Mouse (Mus musculus): ENCODE measurements around the gene Fcamr.

Gene Fcamr

GRCm38 (mm10) chr1:130800602-130801001 lies at the start of gene Fcamr:
Gene Fcamr (plus strand): TSS chr1:130800902.
- no peak for DNase-seq (ENCODE audit: low spot score in 2 of 2)

- no peak for DNase-seq (ENCODE audit: low spot score in 2 of 2)
Measured at GRCm38 (mm10) chr1:130759689-130760088, 41.0 kb upstream of the Fcamr start.

- DNase-seq (ENCODE audit: low spot score in 2 of 2), result no peak
Measured at GRCm38 (mm10) chr1:130761597-130761996, 39.1 kb upstream of the Fcamr start.

GRCm38 (mm10) chr1:130762045-130762760 lies 38.5 kb upstream of the Fcamr start:
- DNase-seq (ENCODE audit: low spot score in 2 of 2), result no peak

GRCm38 (mm10) chr1:130764027-130764461 lies 36.7 kb upstream of the Fcamr start:
- no peak for DNase-seq (ENCODE audit: low spot score in 2 of 2)

- no peak for DNase-seq (ENCODE audit: low spot score in 2 of 2)
Measured at GRCm38 (mm10) chr1:130767066-130767465, 33.6 kb upstream of the Fcamr start.

GRCm38 (mm10) chr1:130769925-130770324 lies 30.8 kb upstream of the Fcamr start:
- no peak for DNase-seq (ENCODE audit: low spot score in 2 of 2)

GRCm38 (mm10) chr1:130770487-130770886 lies 30.2 kb upstream of the Fcamr start:
- DNase-seq (ENCODE audit: low spot score in 2 of 2), result no peak

- no peak for DNase-seq (ENCODE audit: low spot score in 2 of 2)
Measured at GRCm38 (mm10) chr1:130770981-130771494, 29.7 kb upstream of the Fcamr start.

GRCm38 (mm10) chr1:130775234-130775633 lies 25.5 kb upstream of the Fcamr start:
- DNase-seq (ENCODE audit: low spot score in 2 of 2), result no peak

GRCm38 (mm10) chr1:130775691-130776331 lies 24.9 kb upstream of the Fcamr start:
- DNase-seq (ENCODE audit: low spot score in 2 of 2), result no peak

- DNase-seq (ENCODE audit: low spot score in 2 of 2), result no peak
Measured at GRCm38 (mm10) chr1:130776645-130777044, 24.1 kb upstream of the Fcamr start.

- no peak for DNase-seq (ENCODE audit: low spot score in 2 of 2)
Measured at GRCm38 (mm10) chr1:130779867-130780266, 20.8 kb upstream of the Fcamr start.

- DNase-seq (ENCODE audit: low spot score in 2 of 2), result peak in 1 of 2 experiments; percentile 15
Measured at GRCm38 (mm10) chr1:130784054-130784453, 16.6 kb upstream of the Fcamr start.

- no peak for DNase-seq (ENCODE audit: low spot score in 2 of 2)
Measured at GRCm38 (mm10) chr1:130787001-130787400, 13.7 kb upstream of the Fcamr start.

- DNase-seq (ENCODE audit: low spot score in 2 of 2), result no peak
Measured at GRCm38 (mm10) chr1:130789512-130790451, 10.9 kb upstream of the Fcamr start.

GRCm38 (mm10) chr1:130795331-130795730 lies 5.4 kb upstream of the Fcamr start:
- no peak for DNase-seq (ENCODE audit: low spot score in 2 of 2)

- peak in 1 of 2 experiments; percentile 62 for DNase-seq (ENCODE audit: low spot score in 2 of 2)
Measured at GRCm38 (mm10) chr1:130796967-130797684, 3.6 kb upstream of the Fcamr start.

GRCm38 (mm10) chr1:130798037-130798436 lies 2.7 kb upstream of the Fcamr start:
- DNase-seq (ENCODE audit: low spot score in 2 of 2), result no peak

- no peak for DNase-seq (ENCODE audit: low spot score in 2 of 2)
Measured at GRCm38 (mm10) chr1:130798551-130798950, 2.2 kb upstream of the Fcamr start.

- no peak for DNase-seq (ENCODE audit: low spot score in 2 of 2)
Measured at GRCm38 (mm10) chr1:130799399-130799798, 1.3 kb upstream of the Fcamr start.

All from spleen, postnatal 14 days (tissue).